Comparison of ENCODE assay signal across 23 mouse cellular contexts in the genomic region with DNA sequence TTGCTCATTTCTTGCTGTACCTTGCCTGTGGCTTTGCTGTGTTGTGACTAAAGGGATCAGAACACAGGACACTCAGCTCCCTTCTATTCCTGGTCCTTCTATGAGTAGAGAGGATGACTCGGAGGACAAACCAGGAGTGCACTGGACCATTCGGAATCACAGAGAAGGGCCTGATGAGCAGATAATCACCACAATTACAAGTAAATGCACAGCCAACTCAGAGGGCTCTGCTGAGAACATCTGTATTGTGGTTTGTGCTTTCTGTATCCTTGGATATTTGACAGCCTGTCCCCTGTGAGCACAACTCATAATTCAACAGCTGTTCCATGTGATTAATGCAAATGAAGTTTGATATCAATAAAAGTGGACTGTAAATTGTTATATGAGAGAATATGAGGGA. TPM values are rescaled to one million over a fixed set of nuclear protein-coding genes. Genes with fewer than 3 reads are reported as not detected.
DNase-seq lines count a peak whose midpoint lies in the region; TF ChIP-seq lines count a peak whose summit lies in the region.
"Had no signal": no experiment of that assay in that cellular context is flagged by ENCODE, and none has a peak within 500 bp of the region (broad histone marks: within the 10 kb centered on the region; RNA-seq: fewer than 3 reads in every experiment).

No protein-coding gene starts in this region.

- no peaks in the 10 kb centered on the region for H3K4me1 ChIP-seq in midbrain, embryonic 10.5 days

- H3ac ChIP-seq in C2C12 (ENCODE audit: control insufficient read depth, insufficient read length, low read depth) (no peak overlapping the region), myocyte (ENCODE audit: control insufficient read depth, insufficient read length) (no peak overlapping the region)

- no peaks in the 10 kb centered on the region for H3K79me2 ChIP-seq in C2C12 (ENCODE audit: control insufficient read depth, insufficient read depth)
- no peaks in the 10 kb centered on the region for H3K79me2 ChIP-seq in myocyte (ENCODE audit: control insufficient read depth, insufficient read depth)

- H3K36me3 ChIP-seq in C2C12 (ENCODE audit: control insufficient read depth, insufficient read depth) (no peaks in the 10 kb centered on the region), myocyte (ENCODE audit: control insufficient read depth, insufficient read depth) (peaks cover 21% of the 10 kb centered on the region)
- no peaks in the 10 kb centered on the region for H3K36me3 ChIP-seq in midbrain, embryonic 10.5 days
- H3K36me3 ChIP-seq: G1E had no signal

- H3K9me3 ChIP-seq in midbrain, embryonic 10.5 days (replicated peaks): no peaks in the 10 kb centered on the region
- H3K9me3 ChIP-seq: G1E had no signal

- no peak overlapping the region for H3K27ac ChIP-seq in midbrain, embryonic 10.5 days (replicated peaks)

- H3K27me3 ChIP-seq in C2C12 (ENCODE audit: control insufficient read depth, insufficient read depth, insufficient read length): no peaks in the 10 kb centered on the region
- H3K27me3 ChIP-seq in myocyte (ENCODE audit: control insufficient read depth, insufficient read depth, insufficient read length): no peaks in the 10 kb centered on the region
- H3K27me3 ChIP-seq in midbrain, embryonic 10.5 days (ENCODE audit: low read depth, poor library complexity, severe bottlenecking): no peaks in the 10 kb centered on the region
- H3K27me3 ChIP-seq: CH12.LX had no signal

- no peak for TF ChIP-seq POLR2A in myocyte (IDR thresholded peaks at IDR 0.05; ENCODE audit: insufficient read length, low read depth)

- DNase-seq in heart, adult 11 months: peak; percentile 56
- no peak for DNase-seq in heart, postnatal 10 days
- DNase-seq in Muller cell, postnatal 12 days (ENCODE audit: inconsistent ontology term): peak; percentile 14
- DNase-seq in midbrain, embryonic 10.5 days (ENCODE audit: low spot score): no peak
- DNase-seq in layer of hippocampus, adult 8-10 months (ENCODE audit: low spot score in 2 of 2): no peak
- DNase-seq in gastrocnemius, adult 8-10 months (ENCODE audit: low spot score in 2 of 2): no peak
- DNase-seq: adrenal gland, adult 2 months; adrenal gland, adult 8-10 months; adrenal gland, postnatal 10 days; adrenal gland, postnatal 14 days; adrenal gland, postnatal 25 days; adrenal gland, postnatal 36 days; B cell, adult 2 months; cerebellum, adult 11 months; cerebellum, adult 11-12 months; cerebellum, adult 18-20 months; cerebellum, adult 2 months had no signal

- intact Hi-C loops in heart, postnatal 10 days (cut with DNase I): loop anchor here (10.0 kb wide), 1 partner anchor 515 kb away; no protein-coding TSS in a partner anchor

- H3K4me3 ChIP-seq in C2C12 (ENCODE audit: insufficient read depth, poor library complexity, severe bottlenecking) (no peak overlapping the region), myocyte (no peak overlapping the region)
- no peak overlapping the region for H3K4me3 ChIP-seq in midbrain, embryonic 10.5 days

- H3K79me3 ChIP-seq in C2C12 (ENCODE audit: low read depth): no peaks in the 10 kb centered on the region

- H3K4me2 ChIP-seq in myocyte (ENCODE audit: low read depth): peak overlapping the region; percentile 33

- WGBS in midbrain, embryonic 10.5 days: 85% methylated on average over 2 of the region's 2 CpGs

- no peak for TF ChIP-seq CTCF in C2C12 (IDR thresholded peaks at IDR 0.05; ENCODE audit: control insufficient read depth, insufficient read depth, insufficient read length)

TF ChIP-seq in C2C12, 6 proteins besides CTCF, POLR2A, EP300 and RAD21:
- TF ChIP-seq USF1 (IDR thresholded peaks at IDR 0.05; ENCODE audit: low read depth) (no peak), MYOD1 (IDR thresholded peaks at IDR 0.05; ENCODE audit: control insufficient read depth, insufficient read length, low read depth) (peak; percentile 71), CEBPB (IDR thresholded peaks at IDR 0.05; ENCODE audit: low read depth) (no peak), FOSL1 (IDR thresholded peaks at IDR 0.05; ENCODE audit: insufficient read depth, low read length, poor library complexity, severe bottlenecking) (no peak)

TF ChIP-seq in myocyte, 11 proteins besides CTCF, POLR2A, EP300 and RAD21:
- TF ChIP-seq TCF12 (IDR thresholded peaks at IDR 0.05; ENCODE audit: insufficient read depth, poor library complexity, severe bottlenecking) (no peak), SRF (IDR thresholded peaks at IDR 0.05; ENCODE audit: control insufficient read depth, insufficient read length, low read depth) (no peak), REST (IDR thresholded peaks at IDR 0.05; ENCODE audit: insufficient read depth, insufficient read length) (no peak), USF1 (IDR thresholded peaks at IDR 0.05; ENCODE audit: low read depth) (no peak), POLR2AphosphoS2 (IDR thresholded peaks at IDR 0.05; ENCODE audit: insufficient read length, low read depth) (no peak), E2F4 (IDR thresholded peaks at IDR 0.05; ENCODE audit: insufficient read depth) (no peak), CEBPB (IDR thresholded peaks at IDR 0.05; ENCODE audit: insufficient read depth, poor library complexity, severe bottlenecking) (no peak), MYOG (IDR thresholded peaks at IDR 0.05; ENCODE audit: control insufficient read depth in 1 of 3, insufficient read depth in 1 of 3, insufficient read length in 2 of 3, low read depth in 2 of 3) (no peak), TCF3 (IDR thresholded peaks at IDR 0.05; ENCODE audit: insufficient read length, low read depth) (no peak), MAX (IDR thresholded peaks at IDR 0.05; ENCODE audit: low read depth) (no peak), MYOD1 (IDR thresholded peaks at IDR 0.05; ENCODE audit: control insufficient read depth in 1 of 3, insufficient read length in 2 of 3, low read depth in 2 of 3) (no peak)

RNA-seq across cellular contexts. Expression of a gene that starts 11.0 kb away (rescaled TPM):
- not detected for total RNA-seq in heart, postnatal 10 days (2021)
- polyA plus RNA-seq in C2C12 (2012; fragmentation: generic; extraction: Trizol): 26.1 TPM
- 73.8 TPM for polyA plus RNA-seq in myocyte (2012; fragmentation: generic; extraction: Trizol)
- polyA plus RNA-seq in midbrain, embryonic 10.5 days (2016; fragmentation: Nextera tagmentation; extraction: Ambion mirVana): 0.65 and 0.91 TPM in 2 replicates
- 10 to 100 TPM in 1 of 4 experiments, 1 to 10 TPM in 3; 5.1 to 11.2 (median 7.5) TPM for total RNA-seq in layer of hippocampus, adult 8-10 months (2022)
- not detected for total RNA-seq in gastrocnemius, adult 8-10 months (2022)
- total RNA-seq: CH12.LX, MEL had no signal
- polyA plus RNA-seq: activated CD4-positive, CD25-positive, alpha-beta regulatory T cell, adult 4 months; G1E had no signal

Comparison
In these comparisons a context has a peak if more than half of its experiments do, and no peak if none do; other contexts are left out.
1. DNase-seq: peak in heart, adult 11 months (single experiment) and Muller cell, postnatal 12 days (single experiment); none in heart, postnatal 10 days (0 of 2), midbrain, embryonic 10.5 days (single experiment), layer of hippocampus, adult 8-10 months (0 of 2) and gastrocnemius, adult 8-10 months (0 of 2).
2. RNA of a gene that starts 11.0 kb away (total RNA-seq): 5.1 to 11.2 TPM in layer of hippocampus, adult 8-10 months; not detected in gastrocnemius, adult 8-10 months and not detected in heart, postnatal 10 days; every median in the first group is over 4 times any median in the second.